Mouse (Mus musculus) C2C12 (cell line): ENCODE data around the gene Shroom4. TPM values are rescaled to one million over a fixed set of nuclear protein-coding genes. Genes with fewer than 3 reads are reported as not detected.

Experiments used
- H3K27me3 ChIP-seq: one replicate; pipeline ENCODE4 v1.6.1; 2011; ENCODE audit not compliant: control insufficient read depth, insufficient read depth, insufficient read length
- H3K36me3 ChIP-seq: one replicate; pipeline ENCODE4 v1.6.1; 2011; ENCODE audit not compliant: control insufficient read depth, insufficient read depth
- H3K4me3 ChIP-seq: one replicate; pipeline ENCODE4 v1.5.1; 2011; ENCODE audit warnings: mild to moderate bottlenecking, control low read depth; ENCODE audit not compliant: poor library complexity, insufficient read depth, severe bottlenecking
- H3K79me2 ChIP-seq: one replicate; pipeline ENCODE4 v1.6.1; 2011; ENCODE audit not compliant: control insufficient read depth, insufficient read depth
- H3K79me3 ChIP-seq: one replicate; pipeline ENCODE4 v1.6.1; 2011; ENCODE audit warnings: low read depth, control low read depth
- H3ac ChIP-seq: one replicate; pipeline ENCODE3; 2011; ENCODE audit warnings: low read depth; ENCODE audit not compliant: control insufficient read depth, insufficient read length
- CEBPB ChIP-seq: IDR thresholded peaks from one replicate; pipeline ENCODE4 v1.6.1; 2011; ENCODE audit warnings: low read depth, mild to moderate bottlenecking, control low read depth, moderate library complexity
- CTCF ChIP-seq: IDR thresholded peaks from one replicate; pipeline ENCODE4 v1.5.1; 2011; ENCODE audit not compliant: control insufficient read depth, insufficient read depth, insufficient read length
- FOSL1 ChIP-seq: IDR thresholded peaks from one replicate; pipeline ENCODE4 v1.8.0; 2011; ENCODE audit warnings: mild to moderate bottlenecking, low read length; ENCODE audit not compliant: poor library complexity, insufficient read depth, severe bottlenecking
- MAX ChIP-seq: IDR thresholded peaks from one replicate; pipeline ENCODE4 v1.6.1; 2011; ENCODE audit warnings: mild to moderate bottlenecking, control low read depth
- MYOD1 ChIP-seq: IDR thresholded peaks from one replicate; pipeline ENCODE4 v1.6.1; 2011; ENCODE audit warnings: low read depth; ENCODE audit not compliant: control insufficient read depth, insufficient read length
- MYOG ChIP-seq: IDR thresholded peaks from one replicate; pipeline ENCODE4 v1.6.1; 2011; ENCODE audit not compliant: control insufficient read depth, insufficient read length; ENCODE audit errors: extremely low read depth
- USF1 ChIP-seq: IDR thresholded peaks from one replicate; pipeline ENCODE4 v1.6.1; 2011; ENCODE audit warnings: low read depth, mild to moderate bottlenecking, control low read depth, moderate library complexity
- polyA plus RNA-seq: library from polyadenylated mRNA; unstranded; fragments of >200 nt; fragmentation: generic; extraction: Trizol; gene quantifications from one replicate; pipeline ENCODE4 v1.2.1, GENCODE M21; 2012; ENCODE audit warnings: missing spikeins

Shroom4 gene
- polyA plus RNA-seq, 1 experiment: 3.1 TPM

DNA sequence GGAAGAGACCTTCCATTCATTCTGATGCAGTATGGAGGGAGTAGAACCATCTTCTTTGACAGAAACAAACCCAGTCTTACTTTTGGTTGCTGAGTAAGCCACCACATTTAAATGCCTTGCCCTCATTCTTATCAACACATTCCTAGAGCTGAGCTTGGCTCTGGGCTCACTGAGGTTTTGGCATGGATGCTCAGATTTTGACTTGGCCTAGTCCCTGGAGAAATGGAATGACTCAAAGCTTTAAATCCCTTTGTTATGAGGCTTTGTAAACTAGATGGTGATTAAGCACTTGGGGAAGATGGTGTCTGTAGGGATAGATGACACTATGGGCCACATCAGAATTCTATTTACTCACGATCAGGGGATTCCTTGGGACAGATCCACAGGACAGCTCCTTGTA, 102.2 kb downstream of the Shroom4 start:
- TF ChIP-seq USF1 (no peak), MYOD1 (no peak), MYOG (no peak), MAX (no peak), FOSL1 (no peak), CTCF (no peak), CEBPB (no peak)
- no peaks in the 10 kb centered on the region for H3K79me2 ChIP-seq
- no peak overlapping the region for H3ac ChIP-seq
- H3K79me3 ChIP-seq: no peaks in the 10 kb centered on the region
- no peak overlapping the region for H3K4me3 ChIP-seq
- no peaks in the 10 kb centered on the region for H3K27me3 ChIP-seq
- H3K36me3 ChIP-seq: no peaks in the 10 kb centered on the region

DNA sequence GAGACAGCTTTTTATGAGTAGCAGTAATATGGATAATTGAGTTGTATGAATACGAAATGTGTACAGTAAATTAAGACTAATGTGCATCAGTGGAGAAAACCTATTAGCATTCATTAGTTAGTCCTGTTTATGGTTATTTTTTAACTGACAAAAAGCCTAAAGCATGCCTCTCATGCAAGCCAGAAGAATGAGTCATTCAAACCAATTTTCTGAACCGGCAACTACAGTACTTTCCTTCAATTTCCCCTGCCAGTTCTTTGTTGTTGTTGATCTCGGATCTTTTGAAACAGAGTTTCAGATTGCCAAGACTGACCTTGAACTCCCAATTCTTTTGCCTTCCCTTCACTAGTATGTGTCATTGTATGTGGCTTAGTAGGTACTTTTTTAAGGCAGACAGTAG, 117.6 kb downstream of the Shroom4 start:
- H3K36me3 ChIP-seq: no peaks in the 10 kb centered on the region
- TF ChIP-seq USF1: no peak
- TF ChIP-seq MYOG: no peak
- TF ChIP-seq CTCF: no peak
- no peak for TF ChIP-seq CEBPB
- TF ChIP-seq MYOD1: no peak
- TF ChIP-seq FOSL1: no peak
- no peak for TF ChIP-seq MAX
- no peaks in the 10 kb centered on the region for H3K27me3 ChIP-seq
- H3K79me3 ChIP-seq: no peaks in the 10 kb centered on the region
- no peak overlapping the region for H3ac ChIP-seq
- no peak overlapping the region for H3K4me3 ChIP-seq
- no peaks in the 10 kb centered on the region for H3K79me2 ChIP-seq

DNA sequence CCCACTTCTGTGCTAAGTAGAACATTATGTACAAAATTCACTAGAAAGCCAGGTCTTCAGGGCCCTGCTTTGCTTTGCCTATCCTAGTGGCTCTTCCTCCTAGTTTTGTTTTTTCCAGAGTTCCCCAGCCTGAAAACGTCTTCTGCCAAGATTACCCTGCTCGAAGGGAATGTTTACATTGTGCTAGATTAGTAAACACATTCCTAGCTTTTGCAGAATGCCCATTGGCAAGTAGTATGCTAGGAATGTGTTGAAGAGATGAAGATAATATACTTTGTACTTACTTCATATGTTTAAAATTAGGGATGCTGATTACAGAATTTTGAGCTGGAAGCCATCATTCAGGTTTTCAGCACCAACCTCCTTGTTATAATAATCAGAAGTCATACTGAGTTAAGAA, 118.8 kb downstream of the Shroom4 start:
- no peaks in the 10 kb centered on the region for H3K79me2 ChIP-seq
- TF ChIP-seq MYOD1 (no peak), CEBPB (no peak), USF1 (no peak)
- H3K4me3 ChIP-seq: no peak overlapping the region
- no peak overlapping the region for H3ac ChIP-seq
- no peaks in the 10 kb centered on the region for H3K27me3 ChIP-seq
- peaks cover 3% of the 10 kb centered on the region for H3K36me3 ChIP-seq
- H3K79me3 ChIP-seq: no peaks in the 10 kb centered on the region

DNA sequence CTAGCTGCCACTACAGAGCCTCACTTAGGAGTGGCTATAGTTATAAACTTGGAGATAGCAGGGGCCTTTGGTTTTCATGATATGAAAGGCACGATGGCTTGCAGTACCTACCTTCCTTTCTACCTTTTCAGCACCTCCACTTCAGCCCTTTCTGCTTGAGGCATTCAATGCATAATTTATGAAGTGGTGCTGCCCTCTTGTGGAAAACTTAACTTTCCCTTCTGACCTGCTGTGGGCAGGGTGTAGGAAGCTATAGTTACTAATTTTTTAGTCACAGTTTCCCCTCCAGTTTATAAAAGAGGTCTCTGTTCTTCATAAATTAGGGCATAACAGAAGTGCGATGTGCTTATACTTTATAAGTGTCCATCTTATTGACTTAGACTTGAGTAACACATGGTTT, 123.3 kb downstream of the Shroom4 start:
- Histone ChIP-seq H3K79me3 (no peaks in the 10 kb centered on the region), H3ac (no peak overlapping the region), H3K27me3 (no peaks in the 10 kb centered on the region), H3K36me3 (peaks cover 3% of the 10 kb centered on the region), H3K79me2 (no peaks in the 10 kb centered on the region), H3K4me3 (no peak overlapping the region)
- TF ChIP-seq MAX: no peak
- no peak for TF ChIP-seq MYOD1

DNA sequence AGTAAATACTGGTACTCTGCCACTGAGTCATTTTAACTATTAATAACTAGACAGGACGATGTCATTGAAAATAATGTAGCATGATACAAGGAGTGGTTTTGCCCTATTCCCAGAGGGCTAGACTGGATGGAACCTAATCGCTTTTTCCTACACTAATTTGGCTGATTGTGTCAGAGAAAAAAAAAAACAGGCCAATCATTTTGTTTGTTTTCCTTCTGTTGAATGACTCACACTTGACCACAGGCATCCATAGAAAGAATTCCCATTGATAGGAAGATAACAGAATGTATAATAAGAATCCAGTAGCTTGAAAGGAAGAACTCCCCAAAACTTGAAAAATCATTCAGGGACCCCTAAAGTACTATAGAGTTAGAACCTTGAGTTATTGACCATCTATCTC, 137.0 kb downstream of the Shroom4 start:
- no peak for TF ChIP-seq MYOG
- TF ChIP-seq FOSL1: peak; percentile 4
- Histone ChIP-seq H3K79me2 (no peaks in the 10 kb centered on the region), H3K27me3 (no peaks in the 10 kb centered on the region), H3ac (no peak overlapping the region), H3K79me3 (no peaks in the 10 kb centered on the region), H3K4me3 (no peak overlapping the region), H3K36me3 (no peaks in the 10 kb centered on the region)

DNA sequence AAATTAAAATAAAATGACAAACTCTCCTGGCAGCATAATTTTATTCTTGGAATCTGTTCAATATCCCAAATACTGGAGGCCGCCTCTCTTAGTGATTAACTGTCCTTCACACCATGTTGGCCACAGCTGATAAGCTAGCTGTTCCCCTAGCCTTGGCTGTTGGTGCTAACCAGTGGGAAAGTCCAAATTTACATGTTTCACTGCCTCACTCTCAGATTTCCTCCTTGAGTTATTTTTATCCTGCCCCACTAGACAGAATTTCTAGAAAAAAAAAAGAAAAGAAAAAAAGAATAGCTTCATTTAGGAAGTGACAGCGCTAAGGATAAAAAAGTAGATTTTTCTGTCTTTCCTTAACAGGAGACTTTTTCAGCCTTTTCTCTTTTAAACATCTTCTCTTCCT, 138.0 kb downstream of the Shroom4 start:
- TF ChIP-seq MAX (no peak), CTCF (no peak), MYOD1 (no peak), MYOG (no peak), FOSL1 (no peak), USF1 (no peak), CEBPB (no peak)
- Histone ChIP-seq H3K4me3 (no peak overlapping the region), H3K36me3 (no peaks in the 10 kb centered on the region), H3K27me3 (no peaks in the 10 kb centered on the region), H3K79me2 (no peaks in the 10 kb centered on the region), H3ac (no peak overlapping the region), H3K79me3 (no peaks in the 10 kb centered on the region)

DNA sequence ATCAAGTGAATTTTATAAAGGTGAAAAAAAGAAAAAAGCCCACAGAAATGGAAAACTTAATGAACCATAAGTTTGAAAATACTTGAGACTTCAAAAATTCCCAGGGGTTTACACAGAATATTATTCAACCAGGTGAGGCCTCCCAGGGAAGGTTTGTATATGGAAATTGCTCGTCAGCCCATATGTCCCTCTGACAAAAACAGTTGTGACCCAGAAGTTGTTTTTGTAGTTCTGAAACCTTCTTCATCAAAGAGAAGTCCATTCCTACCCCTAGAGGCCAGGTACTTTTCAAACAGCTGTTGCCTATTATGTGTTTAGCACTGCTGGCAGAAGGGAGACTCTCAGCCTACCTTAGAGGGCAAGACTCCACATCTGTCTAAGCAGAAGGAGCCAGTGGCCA, 165.4 kb downstream of the Shroom4 start:
- Histone ChIP-seq H3K79me2 (no peaks in the 10 kb centered on the region), H3K79me3 (no peaks in the 10 kb centered on the region)
- no peak for TF ChIP-seq FOSL1
- TF ChIP-seq USF1: no peak
- TF ChIP-seq MAX: no peak
- TF ChIP-seq CTCF: no peak
- no peak for TF ChIP-seq MYOD1
- no peak for TF ChIP-seq CEBPB
- no peak for TF ChIP-seq MYOG

More for the DNA sequence above, 165.4 kb downstream of the Shroom4 start:
- Histone ChIP-seq H3ac (no peak overlapping the region), H3K4me3 (no peak overlapping the region), H3K27me3 (no peaks in the 10 kb centered on the region), H3K36me3 (no peaks in the 10 kb centered on the region)
